In the genomic region with DNA sequence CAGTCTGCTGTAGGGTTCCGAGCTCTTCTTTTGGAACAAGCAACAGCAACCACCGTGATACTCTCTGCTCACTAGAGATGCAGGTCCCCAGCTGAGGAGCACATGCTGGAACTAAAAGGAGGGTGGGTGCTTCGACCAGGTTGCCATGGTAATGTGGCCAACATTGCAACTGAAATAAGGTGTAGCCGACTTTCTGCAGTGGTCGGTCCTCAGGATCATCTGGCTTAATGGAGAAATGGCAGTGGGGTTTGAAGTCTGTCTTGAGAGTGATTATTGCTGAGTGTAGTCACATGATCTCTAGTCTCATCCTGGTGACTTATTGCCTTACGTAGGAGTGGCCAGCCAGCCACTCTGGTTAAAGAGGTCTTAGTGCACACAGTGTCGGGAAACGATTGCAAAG, we compare ENCODE assay signal across 25 mouse cellular contexts. TPM values are rescaled to one million over a fixed set of nuclear protein-coding genes. Genes with fewer than 3 reads are reported as not detected.
DNase-seq lines count a peak whose midpoint lies in the region; ATAC-seq and TF ChIP-seq lines count a peak whose summit lies in the region.
"Had no signal": no experiment of that assay in that cellular context is flagged by ENCODE, and none has a peak within 500 bp of the region (broad histone marks: within the 10 kb centered on the region; RNA-seq: fewer than 3 reads in every experiment).

No protein-coding gene starts in this region.

- no peak for ATAC-seq in kidney, embryonic 14.5 days (ENCODE audit: low FRiP score, low TSS enrichment)
- no peak for ATAC-seq in midbrain, embryonic 11.5 days (ENCODE audit: low FRiP score)
- ATAC-seq in midbrain, embryonic 14.5 days (ENCODE audit: low FRiP score, low TSS enrichment) = no peak
- ATAC-seq in intestine, postnatal 0 days = 0 out of 2 replicates have a peak, but pooled peaks have one; percentile 11
- ATAC-seq: activated CD4-positive, CD25-positive, alpha-beta regulatory T cell, adult 4 months; CD4-positive, CD25-positive, alpha-beta regulatory T cell, adult 4 months; forebrain, embryonic 13.5 days; forebrain, embryonic 15.5 days; Patski had no signal

- WGBS in kidney, embryonic 14.5 days = 74% methylated on average over 8 of the region's 8 CpGs
- WGBS in midbrain, embryonic 11.5 days = 85% methylated on average over 8 of the region's 8 CpGs
- WGBS in midbrain, embryonic 14.5 days = 80% methylated on average over 8 of the region's 8 CpGs
- 55% methylated on average over 8 of the region's 8 CpGs for WGBS in intestine, postnatal 0 days
- WGBS in midbrain, embryonic 10.5 days = 89% methylated on average over 8 of the region's 8 CpGs

- peak; percentile 83 for DNase-seq in heart, adult 11 months
- no peak for DNase-seq in heart, postnatal 25 days (ENCODE audit: low spot score)
- peak; percentile 12 for DNase-seq in kidney, adult 9 months
- peak; percentile 71 for DNase-seq in midbrain, embryonic 11.5 days (ENCODE audit: low spot score, missing footprints)
- no peak for DNase-seq in midbrain, embryonic 14.5 days
- no peak for DNase-seq in midbrain, embryonic 10.5 days (ENCODE audit: low spot score)
- DNase-seq: adrenal gland, adult 8-10 months; adrenal gland, postnatal 14 days; adrenal gland, postnatal 36 days; B cell, adult 2 months; cerebellum, adult 11-12 months; cerebellum, adult 2 months; cerebellum, adult 9-10 months; cerebellum, postnatal 10 days; cerebellum, postnatal 25 days had no signal

- TF ChIP-seq CTCF in intestine, postnatal 0 days (IDR thresholded peaks at IDR 0.05; ENCODE audit: low read depth) = no peak

- peaks cover 1% of the 10 kb centered on the region for H3K4me1 ChIP-seq in kidney, embryonic 14.5 days (ENCODE audit: control insufficient read depth, insufficient read depth, low read length)
- H3K4me1 ChIP-seq in midbrain, embryonic 11.5 days (ENCODE audit: control insufficient read depth, insufficient read depth, low read length) = no peaks in the 10 kb centered on the region
- H3K4me1 ChIP-seq in midbrain, embryonic 14.5 days (ENCODE audit: control insufficient read depth, insufficient read depth, low read length) = no peaks in the 10 kb centered on the region
- peaks cover 3% of the 10 kb centered on the region; the same call in 1 of the 2 replicates for H3K4me1 ChIP-seq in intestine, postnatal 0 days (replicated peaks; ENCODE audit: control insufficient read depth, insufficient read depth, low read length)
- H3K4me1 ChIP-seq in midbrain, embryonic 10.5 days = no peaks in the 10 kb centered on the region
- H3K4me1 ChIP-seq: embryonic facial prominence, embryonic 12.5 days; forebrain, embryonic 13.5 days; forebrain, embryonic 15.5 days had no signal

- H3K27me3 ChIP-seq in kidney, embryonic 14.5 days (ENCODE audit: control insufficient read depth, insufficient read depth, low read length) = no peaks in the 10 kb centered on the region
- no peaks in the 10 kb centered on the region for H3K27me3 ChIP-seq in midbrain, embryonic 11.5 days (ENCODE audit: control insufficient read depth, insufficient read depth, low read length)
- no peaks in the 10 kb centered on the region for H3K27me3 ChIP-seq in midbrain, embryonic 14.5 days (ENCODE audit: control insufficient read depth, insufficient read depth, low read length)
- no peaks in the 10 kb centered on the region for H3K27me3 ChIP-seq in intestine, postnatal 0 days (replicated peaks; ENCODE audit: control insufficient read depth, insufficient read depth, low read length)
- H3K27me3 ChIP-seq in midbrain, embryonic 10.5 days (ENCODE audit: low read depth, poor library complexity, severe bottlenecking) = no peaks in the 10 kb centered on the region
- H3K27me3 ChIP-seq: CH12.LX; embryonic facial prominence, embryonic 12.5 days; forebrain, embryonic 13.5 days; forebrain, embryonic 15.5 days; Patski had no signal

- H3K4me3 ChIP-seq in kidney, embryonic 14.5 days (ENCODE audit: low read length) = no peak overlapping the region
- no peak overlapping the region for H3K4me3 ChIP-seq in midbrain, embryonic 11.5 days (ENCODE audit: low read depth, low read length)
- no peak overlapping the region for H3K4me3 ChIP-seq in midbrain, embryonic 14.5 days (replicated peaks; ENCODE audit: low read depth, low read length)
- H3K4me3 ChIP-seq in intestine, postnatal 0 days (ENCODE audit: low read depth, low read length) = no peak overlapping the region
- H3K4me3 ChIP-seq in midbrain, embryonic 10.5 days = no peak overlapping the region
- H3K4me3 ChIP-seq: embryonic facial prominence, embryonic 10.5 days; embryonic facial prominence, embryonic 12.5 days; forebrain, embryonic 13.5 days; forebrain, embryonic 15.5 days had no signal

- no peak overlapping the region for H3K4me2 ChIP-seq in kidney, embryonic 14.5 days (replicated peaks; ENCODE audit: low read depth, low read length)
- H3K4me2 ChIP-seq in midbrain, embryonic 11.5 days = no peak overlapping the region
- H3K4me2 ChIP-seq in midbrain, embryonic 14.5 days (ENCODE audit: low read length) = no peak overlapping the region
- H3K4me2 ChIP-seq in intestine, postnatal 0 days (replicated peaks; ENCODE audit: low read depth) = no peak overlapping the region
- H3K4me2 ChIP-seq: embryonic facial prominence, embryonic 12.5 days; forebrain, embryonic 13.5 days; forebrain, embryonic 15.5 days had no signal

- no peak overlapping the region for H3K9ac ChIP-seq in kidney, embryonic 14.5 days (ENCODE audit: low read depth, low read length)
- H3K9ac ChIP-seq in midbrain, embryonic 11.5 days (ENCODE audit: low read length) = no peak overlapping the region
- H3K9ac ChIP-seq in midbrain, embryonic 14.5 days (replicated peaks; ENCODE audit: low read length) = no peak overlapping the region
- no peak overlapping the region; the same call in 1 of the 2 replicates for H3K9ac ChIP-seq in intestine, postnatal 0 days (ENCODE audit: low read depth, low read length)
- H3K9ac ChIP-seq: embryonic facial prominence, embryonic 12.5 days; forebrain, embryonic 13.5 days; forebrain, embryonic 15.5 days had no signal

- H3K27ac ChIP-seq in kidney, embryonic 14.5 days (ENCODE audit: low read depth, low read length) = no peak overlapping the region
- no peak overlapping the region for H3K27ac ChIP-seq in midbrain, embryonic 11.5 days (ENCODE audit: low read depth, low read length)
- no peak overlapping the region for H3K27ac ChIP-seq in midbrain, embryonic 14.5 days (replicated peaks; ENCODE audit: low read depth, low read length)
- H3K27ac ChIP-seq in intestine, postnatal 0 days (ENCODE audit: low read depth, low read length) = peak overlapping the region; percentile 75
- no peak overlapping the region for H3K27ac ChIP-seq in midbrain, embryonic 10.5 days (replicated peaks)
- H3K27ac ChIP-seq: embryonic facial prominence, embryonic 10.5 days; embryonic facial prominence, embryonic 12.5 days; forebrain, embryonic 13.5 days; forebrain, embryonic 15.5 days had no signal

- no peaks in the 10 kb centered on the region for H3K9me3 ChIP-seq in kidney, embryonic 14.5 days (ENCODE audit: control insufficient read depth, low read length)
- H3K9me3 ChIP-seq in midbrain, embryonic 11.5 days (ENCODE audit: control insufficient read depth, low read length) = no peaks in the 10 kb centered on the region
- H3K9me3 ChIP-seq in midbrain, embryonic 14.5 days (ENCODE audit: control insufficient read depth, low read length) = no peaks in the 10 kb centered on the region
- no peaks in the 10 kb centered on the region for H3K9me3 ChIP-seq in intestine, postnatal 0 days (ENCODE audit: control insufficient read depth)
- H3K9me3 ChIP-seq in midbrain, embryonic 10.5 days (replicated peaks) = no peaks in the 10 kb centered on the region
- H3K9me3 ChIP-seq: embryonic facial prominence, embryonic 10.5 days; embryonic facial prominence, embryonic 12.5 days; forebrain, embryonic 13.5 days; forebrain, embryonic 15.5 days had no signal

- intact Hi-C loops in heart, postnatal 25 days (cut with DNase I) = no loop called here

- H3K36me3 ChIP-seq in kidney, embryonic 14.5 days (ENCODE audit: control insufficient read depth, insufficient read depth, low read length) = peaks cover 61% of the 10 kb centered on the region
- peaks cover 41% of the 10 kb centered on the region for H3K36me3 ChIP-seq in midbrain, embryonic 11.5 days (ENCODE audit: control insufficient read depth, insufficient read depth, low read length)
- peaks cover 63% of the 10 kb centered on the region for H3K36me3 ChIP-seq in midbrain, embryonic 14.5 days (ENCODE audit: control insufficient read depth, insufficient read depth, low read length)
- peaks cover 56% of the 10 kb centered on the region for H3K36me3 ChIP-seq in intestine, postnatal 0 days (ENCODE audit: control insufficient read depth, insufficient read depth)
- H3K36me3 ChIP-seq in midbrain, embryonic 10.5 days = peaks cover 65% of the 10 kb centered on the region

RNA-seq across cellular contexts. Expression of a gene that starts 10.5 kb away (rescaled TPM):
- total RNA-seq in heart, postnatal 25 days (2021) = 10 to 100 TPM; 47.0 to 49.6 TPM
- 60.9 and 85.5 TPM in 2 replicates for polyA plus RNA-seq in kidney, embryonic 14.5 days (2014; fragmentation: Nextera tagmentation; extraction: Ambion mirVana)
- polyA plus RNA-seq in midbrain, embryonic 11.5 days (2014; fragmentation: Nextera tagmentation; extraction: Ambion mirVana) = 48.4 and 55.4 TPM in 2 replicates
- 46.7 and 49.1 TPM in 2 replicates for polyA plus RNA-seq in midbrain, embryonic 14.5 days (2014; fragmentation: Nextera tagmentation; extraction: Ambion mirVana)
- 77.8 and 80.6 TPM in 2 replicates for polyA plus RNA-seq in intestine, postnatal 0 days (2015; fragmentation: Nextera tagmentation; extraction: Ambion mirVana)
- polyA plus RNA-seq in midbrain, embryonic 10.5 days (2016; fragmentation: Nextera tagmentation; extraction: Ambion mirVana) = 66.7 and 72.6 TPM in 2 replicates

Comparison
In these comparisons a context has a peak if more than half of its experiments do, and no peak if none do; other contexts are left out.
1. DNase-seq: peak in heart, adult 11 months (single experiment), kidney, adult 9 months (single experiment) and midbrain, embryonic 11.5 days (single experiment); none in heart, postnatal 25 days (single experiment), midbrain, embryonic 14.5 days (single experiment) and midbrain, embryonic 10.5 days (single experiment).